Mouse (Mus musculus): ENCODE measurements around the gene Pabpn1. TPM values are rescaled to one million over a fixed set of nuclear protein-coding genes. Genes with fewer than 3 reads are reported as not detected.
"Not testable (repeated sequence)": the region's sequence is repeated elsewhere in the genome, so short reads cannot be mapped to it uniquely, and the experiment has no call there.

Gene Pabpn1
- total RNA-seq, 2 experiments from 2014 or later = 167 to 173 TPM

- no peak for DNase-seq
Measured at GRCm38 (mm10) chr14:54935904-54936830, 43.9 kb downstream of the Pabpn1 start, which contains the start of gene Cmtm5. Gene Cmtm5 (plus strand): TSS chr14:54936261.

GRCm38 (mm10) chr14:54936831-54937160 lies 44.5 kb downstream of the Pabpn1 start:
- DNase-seq = no peak

GRCm38 (mm10) chr14:54937361-54938182 lies 45.3 kb downstream of the Pabpn1 start:
- no peak for DNase-seq

- DNase-seq = no peak
Measured at GRCm38 (mm10) chr14:54938431-54939219, 46.3 kb downstream of the Pabpn1 start.

- DNase-seq = peak; percentile 69 to 82
Measured at GRCm38 (mm10) chr14:54939434-54940175, 47.3 kb downstream of the Pabpn1 start.

GRCm38 (mm10) chr14:54940176-54940530 lies 47.9 kb downstream of the Pabpn1 start:
- no peak for DNase-seq

- no peak for DNase-seq
Measured at GRCm38 (mm10) chr14:54941024-54941978, 49.0 kb downstream of the Pabpn1 start.

- no peak for DNase-seq
Measured at GRCm38 (mm10) chr14:54942479-54942878, 50.2 kb downstream of the Pabpn1 start.

- DNase-seq = no peak
Measured at GRCm38 (mm10) chr14:54943971-54944370, 51.7 kb downstream of the Pabpn1 start.

- DNase-seq = no peak
Measured at GRCm38 (mm10) chr14:54944939-54945338, 52.6 kb downstream of the Pabpn1 start.

- no peak for DNase-seq
Measured at GRCm38 (mm10) chr14:54945975-54946704, 53.8 kb downstream of the Pabpn1 start.

GRCm38 (mm10) chr14:54947008-54947407 lies 54.7 kb downstream of the Pabpn1 start:
- not testable (repeated sequence) for DNase-seq

Other genes with a start within 250 kb of the Pabpn1 start
- gene 1700123O20Rik, start 206.3 kb upstream of the Pabpn1 start, total RNA-seq (2021) = 10 to 100 TPM; 40.6 to 42.1 TPM
- gene Acin1, start 205.6 kb upstream of the Pabpn1 start, total RNA-seq (2021) = 100 to 1,000 TPM; 140 to 178 TPM
- gene Gm29776, start 193.7 kb upstream of the Pabpn1 start, total RNA-seq (2021) = under 1 TPM in 1 of 2 experiments, not detected in 1; 0.23 TPM
- gene Cebpe, start 180.3 kb upstream of the Pabpn1 start, total RNA-seq (2021) = not detected
- gene Slc7a8, start 110.6 kb upstream of the Pabpn1 start, total RNA-seq (2021) = 10 to 100 TPM; 28.1 to 56.8 TPM
- under 1 TPM; 0.43 to 0.56 TPM for gene Rnf212b, start 78.4 kb upstream of the Pabpn1 start, total RNA-seq (2021)
- 10 to 100 TPM; 12.2 to 16.5 TPM for gene Homez, start 21.5 kb upstream of the Pabpn1 start, total RNA-seq (2021)
- gene Ppp1r3e, start 14.9 kb upstream of the Pabpn1 start, total RNA-seq (2021) = 10 to 100 TPM; 17.8 to 19.2 TPM
- gene Bcl2l2, start 9.1 kb upstream of the Pabpn1 start, total RNA-seq (2021) = 10 to 100 TPM; 54.3 to 57.2 TPM
- 1 to 10 TPM in 1 of 2 experiments, not detected in 1; 2.0 TPM for gene Gm20521, start 9.1 kb upstream of the Pabpn1 start, total RNA-seq (2021)
- 10 to 100 TPM; 28.0 to 37.6 TPM for gene Slc22a17, start 20.6 kb downstream of the Pabpn1 start, total RNA-seq (2021)
- 1 to 10 TPM; 2.5 to 3.0 TPM for gene Efs, start 33.6 kb downstream of the Pabpn1 start, total RNA-seq (2021)
- gene Il25, start 40.2 kb downstream of the Pabpn1 start, total RNA-seq (2021) = not detected
- gene Cmtm5, start 43.8 kb downstream of the Pabpn1 start, total RNA-seq (2021) = under 1 TPM; 0.46 to 0.83 TPM
- not detected for gene Myh6, start 74.4 kb downstream of the Pabpn1 start, total RNA-seq (2021)
- not detected for gene Gm17428, start 84.4 kb downstream of the Pabpn1 start, total RNA-seq (2021)
- under 1 TPM in 1 of 2 experiments, not detected in 1; 0.49 TPM for gene Myh7, start 102.1 kb downstream of the Pabpn1 start, total RNA-seq (2021)
- 10 to 100 TPM; 34.6 to 44.8 TPM for gene Ngdn, start 123.0 kb downstream of the Pabpn1 start, total RNA-seq (2021)
- gene Zfhx2, start 199.8 kb downstream of the Pabpn1 start, total RNA-seq (2021) = 1 to 10 TPM; 4.9 to 8.8 TPM
- 10 to 100 TPM; 12.9 to 18.6 TPM for gene Thtpa, start 202.3 kb downstream of the Pabpn1 start, total RNA-seq (2021)
- gene Ap1g2, start 214.1 kb downstream of the Pabpn1 start, total RNA-seq (2021) = 10 to 100 TPM; 23.5 to 27.2 TPM
- gene Jph4, start 224.4 kb downstream of the Pabpn1 start, total RNA-seq (2021) = 1 to 10 TPM; 2.2 to 2.3 TPM

Data from adrenal gland, postnatal 36 days (tissue).